Mouse (Mus musculus): ENCODE data around the gene Ece1. TPM values are rescaled to one million over a fixed set of nuclear protein-coding genes. Genes with fewer than 3 reads are reported as not detected.

The Ece1 gene
- total RNA-seq, 2 experiments from 2014 or later = 4.8 to 8.4 TPM

DNA sequence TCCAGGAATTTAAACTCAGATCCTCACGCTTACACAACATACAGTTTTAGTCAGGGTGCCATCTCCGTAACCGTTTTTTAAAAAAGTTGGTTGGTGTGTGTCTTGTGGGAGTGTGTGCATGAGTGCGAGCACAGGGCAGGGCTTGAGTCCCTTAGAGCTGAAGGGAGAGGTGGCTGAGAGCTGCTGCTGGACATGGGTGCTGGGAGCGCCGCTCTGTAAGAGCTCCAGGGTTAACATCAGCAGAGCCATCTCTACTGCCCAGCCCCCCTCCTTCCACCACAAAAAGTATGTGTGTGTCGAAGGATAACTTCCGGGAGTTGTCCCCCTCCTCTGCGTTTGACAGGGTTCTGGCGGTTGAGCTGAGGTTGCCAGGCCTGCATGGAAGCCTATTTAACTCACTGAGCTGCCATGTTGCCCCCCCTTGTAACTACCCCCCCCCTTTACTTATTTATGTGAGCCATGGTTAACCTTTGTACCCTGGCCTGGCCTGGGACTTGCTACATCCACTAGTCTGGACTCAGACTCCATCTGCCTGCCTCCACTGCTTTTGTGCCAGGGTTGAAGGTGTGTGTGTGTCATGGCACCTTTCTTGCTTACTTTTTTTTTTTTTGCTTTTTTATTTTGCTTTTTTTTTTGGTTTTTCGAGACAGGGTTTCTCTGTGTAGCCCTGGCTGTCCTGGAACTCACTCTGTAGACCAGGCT lies 142.0 kb downstream of the Ece1 start:
- no peak for ATAC-seq (replicated peaks; ENCODE audit: poor library complexity, severe bottlenecking)

DNA sequence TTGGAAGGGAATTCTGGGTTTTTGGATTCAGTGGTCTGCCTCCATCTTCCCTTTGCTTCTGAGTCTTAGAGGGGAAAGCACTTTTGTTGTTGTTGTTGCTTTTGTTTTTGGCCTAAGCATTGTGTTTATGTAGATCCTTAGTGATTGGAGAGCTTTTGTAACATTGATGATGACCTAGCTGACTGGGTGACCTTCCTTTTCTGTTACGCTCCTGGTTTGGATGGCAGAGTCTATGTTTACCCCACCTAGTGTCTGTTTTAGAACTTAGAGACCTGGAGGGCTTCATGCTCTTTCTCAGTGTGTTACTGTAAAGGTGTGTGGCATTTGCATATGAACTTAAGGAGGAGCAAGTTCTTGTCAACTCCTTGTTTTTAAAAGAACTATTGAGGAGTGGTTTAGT lies 143.7 kb downstream of the Ece1 start:
- no peak for ATAC-seq (replicated peaks; ENCODE audit: poor library complexity, severe bottlenecking)

DNA sequence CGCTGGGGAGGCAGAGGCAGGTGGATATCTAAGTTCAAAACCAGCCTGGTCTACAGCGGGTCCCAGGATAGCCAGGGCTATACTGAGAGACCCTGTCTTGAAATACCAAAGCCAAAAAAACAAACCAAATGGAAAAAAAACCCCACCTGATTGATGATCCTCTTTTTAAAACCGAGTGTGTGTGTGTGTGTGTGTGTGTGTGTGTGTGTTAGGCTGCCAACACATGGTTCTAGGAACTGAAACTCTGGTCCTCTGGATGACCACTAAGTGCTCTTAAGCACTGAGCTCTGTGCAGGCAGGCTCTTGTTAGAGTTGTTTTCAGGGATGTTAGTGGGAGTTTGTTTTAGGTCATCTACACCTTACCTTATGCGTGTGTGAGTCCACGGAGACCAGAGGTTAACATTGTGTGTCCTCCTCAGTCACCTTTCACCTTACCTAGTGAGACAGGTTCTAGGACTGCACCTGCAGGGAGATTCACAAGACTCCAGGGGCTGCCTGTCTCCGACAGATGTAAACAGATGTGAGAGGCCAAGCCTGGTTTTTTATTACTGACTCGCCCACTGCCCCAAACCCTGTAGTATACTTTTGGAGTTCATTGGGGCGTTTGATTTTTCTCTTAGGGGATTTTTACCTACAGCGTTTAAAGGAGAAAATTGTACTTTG lies 145.0 kb downstream of the Ece1 start:
- ATAC-seq (replicated peaks; ENCODE audit: poor library complexity, severe bottlenecking) = peak; percentile 66

DNA sequence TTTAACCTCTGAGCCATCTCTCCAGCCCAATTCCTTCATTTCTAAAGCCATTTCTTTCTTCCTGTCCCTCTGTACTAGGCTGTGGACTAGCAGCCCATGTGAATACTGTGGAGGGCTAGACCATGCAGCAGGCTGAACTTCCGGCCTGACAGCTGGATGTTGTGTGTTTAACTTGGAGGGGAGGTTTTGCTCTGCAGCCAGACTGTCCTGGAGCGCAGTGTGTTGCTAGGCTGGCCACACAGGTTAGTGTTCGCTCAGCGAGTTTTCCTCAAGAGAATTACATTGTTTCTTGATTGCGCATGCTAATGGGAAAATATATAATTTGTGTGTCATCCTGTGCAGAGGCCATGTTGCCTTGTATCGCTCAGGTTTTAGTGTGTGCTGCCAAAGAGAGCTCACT lies 146.6 kb downstream of the Ece1 start:
- ATAC-seq (replicated peaks; ENCODE audit: poor library complexity, severe bottlenecking) = no peak

DNA sequence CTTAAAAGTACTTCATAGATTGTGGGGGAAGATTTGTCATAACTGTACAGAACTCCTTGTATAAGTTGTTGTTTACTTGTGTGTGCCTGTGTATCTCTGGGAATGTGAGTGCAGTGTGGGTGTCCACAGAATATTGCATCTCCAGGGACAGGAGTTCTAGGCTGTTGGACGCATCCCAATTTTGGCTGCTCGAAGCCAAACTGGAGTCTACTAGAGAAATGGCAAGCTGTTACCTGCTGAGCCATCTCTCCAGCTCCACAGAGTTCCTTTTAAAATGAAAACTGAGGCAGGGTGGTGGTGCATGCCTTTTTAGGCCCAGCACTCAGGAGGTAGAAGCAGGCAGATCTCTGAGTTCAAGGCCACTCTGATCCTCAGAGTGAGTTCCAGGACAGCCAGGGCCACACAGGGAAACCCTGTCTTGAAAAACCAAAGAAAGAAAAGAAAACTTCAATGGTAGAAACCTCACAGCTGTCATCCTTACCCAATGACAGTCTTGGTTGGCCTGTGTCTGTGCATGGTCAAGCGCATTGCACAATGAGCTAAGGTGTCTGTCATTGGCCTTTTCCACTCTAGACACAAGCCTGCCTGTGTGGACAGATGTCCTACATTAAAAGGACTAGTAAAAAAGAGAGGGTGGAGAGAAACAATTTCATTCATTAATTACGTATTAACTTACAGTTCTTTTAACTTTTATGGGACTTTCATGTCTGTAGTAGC lies 147.9 kb downstream of the Ece1 start:
- no peak for ATAC-seq (replicated peaks; ENCODE audit: poor library complexity, severe bottlenecking)

DNA sequence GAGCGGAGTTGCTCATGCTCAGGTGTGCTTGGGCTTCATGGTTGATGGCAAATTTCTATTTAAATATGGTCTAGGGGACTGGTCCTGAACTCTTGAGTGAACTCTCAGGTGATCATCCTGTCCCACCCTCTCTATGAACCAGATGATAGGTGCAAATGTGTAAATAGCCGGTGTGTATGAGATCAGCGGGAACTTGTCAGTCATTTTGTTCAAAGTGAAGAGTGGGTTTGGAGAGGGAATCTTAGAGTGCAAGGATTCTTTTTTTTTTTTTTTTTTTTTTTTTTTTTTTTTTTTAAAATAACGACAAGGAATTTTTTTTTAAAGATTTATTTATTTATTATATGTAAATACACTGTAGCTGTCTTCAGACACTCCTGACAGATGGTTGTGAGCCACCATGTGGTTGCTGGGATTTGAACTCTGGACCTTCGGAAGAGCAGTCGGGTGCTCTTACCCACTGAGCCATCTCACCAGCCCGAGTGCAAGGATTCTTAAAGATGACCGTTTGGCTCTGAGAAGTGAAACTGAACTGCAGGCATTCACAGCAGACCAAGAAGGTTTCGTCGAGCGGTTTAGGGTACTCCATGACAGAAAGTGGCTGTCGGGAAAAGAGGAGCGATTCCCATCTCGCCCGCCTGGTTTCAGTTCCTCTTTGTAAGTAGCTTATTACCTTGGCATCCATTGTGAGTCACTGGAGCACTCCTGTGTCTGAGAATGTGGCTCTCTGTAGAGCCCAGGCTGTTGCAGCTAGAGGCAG lies 151.9 kb downstream of the Ece1 start:
- peak; percentile 95 for ATAC-seq (replicated peaks; ENCODE audit: poor library complexity, severe bottlenecking)

Other genes starting within 250 kb of the Ece1 start
- gene Rap1gap, start 197.5 kb upstream of the Ece1 start, total RNA-seq (2014; fragmentation: Nextera tagmentation) = 0.80 and 4.3 TPM in 2 replicates
- gene Rap1gap, start 197.5 kb upstream of the Ece1 start, total RNA-seq (2017) = 0.65 and 4.6 TPM in 2 replicates
- gene Alpl, start 65.9 kb upstream of the Ece1 start, total RNA-seq (2014; fragmentation: Nextera tagmentation) = not detected in 2 replicates
- gene Alpl, start 65.9 kb upstream of the Ece1 start, total RNA-seq (2017) = not detected in 2 replicates
- 67.7 and 72.3 TPM in 2 replicates for gene Eif4g3, start 130.8 kb downstream of the Ece1 start, total RNA-seq (2014; fragmentation: Nextera tagmentation)
- gene Eif4g3, start 130.8 kb downstream of the Ece1 start, total RNA-seq (2017) = 29.3 and 39.1 TPM in 2 replicates